Mouse (Mus musculus) heart, embryonic 13.5 days (tissue): ENCODE measurements around the gene Ptpn9. TPM values are rescaled to one million over a fixed set of nuclear protein-coding genes. Genes with fewer than 3 reads are reported as not detected.
"Not testable (repeated sequence)": the region's sequence is repeated elsewhere in the genome, so short reads cannot be mapped to it uniquely, and the experiment has no call there.

Source experiments
- ATAC-seq: fragments of 200-750 bp; cut with Nextera tagmentation; 2 replicates; pipeline ENCODE4 v1.8.0; 2017; ENCODE audit warnings: moderate TSS enrichment; ENCODE audit not compliant: insufficient number of reproducible peaks, low FRiP score, low TSS enrichment; ENCODE audit errors: extremely low read depth
- H3K27ac ChIP-seq: fragments of 300-500 bp; sonication (generic); replicated peaks from 2 replicates; pipeline ENCODE4 v1.5.1; 2015; ENCODE audit warnings: moderate library complexity, mild to moderate bottlenecking, inconsistent platforms
- H3K27me3 ChIP-seq: fragments of 300-500 bp; sonication (generic); replicated peaks from 2 replicates; pipeline ENCODE4 v1.6.1; 2015; ENCODE audit warnings: mild to moderate bottlenecking, inconsistent platforms
- H3K36me3 ChIP-seq: fragments of 300-500 bp; sonication (generic); 2 replicates; pipeline ENCODE4 v1.6.1; 2015; ENCODE audit warnings: mild to moderate bottlenecking, inconsistent platforms
- H3K4me1 ChIP-seq: fragments of 300-500 bp; sonication (generic); 2 replicates; pipeline ENCODE4 v1.6.1; 2015; ENCODE audit warnings: inconsistent platforms
- H3K4me2 ChIP-seq: fragments of 300-500 bp; sonication (generic); 2 replicates; pipeline ENCODE4 v1.6.1; 2015; ENCODE audit warnings: inconsistent platforms, mild to moderate bottlenecking, moderate library complexity
- H3K4me3 ChIP-seq: fragments of 300-500 bp; sonication (generic); 2 replicates; pipeline ENCODE4 v1.5.1; 2015; ENCODE audit warnings: moderate library complexity, mild to moderate bottlenecking, inconsistent platforms
- H3K9ac ChIP-seq: fragments of 300-500 bp; sonication (generic); 2 replicates; pipeline ENCODE4 v1.6.1; 2015; ENCODE audit warnings: inconsistent platforms, mild to moderate bottlenecking, moderate library complexity
- H3K9me3 ChIP-seq: fragments of 300-500 bp; sonication (generic); 2 replicates; pipeline ENCODE4 v1.6.1; 2016; ENCODE audit warnings: inconsistent platforms
- WGBS: fragments of 180-500 bp; shearing (Covaris S2); methylation state at CpG from one replicate; pipeline ENCODE4 v1.1.7; 2015; ENCODE audit warnings: mixed read lengths; 5-methylcytosine and 5-hydroxymethylcytosine counted together
- polyA plus RNA-seq: library from polyadenylated mRNA; unstranded; fragments of >200 nt; fragmentation: Nextera tagmentation; extraction: Ambion mirVana; gene quantifications from 2 replicates; pipeline ENCODE4 v1.2.1, GENCODE M21; 2015

The Ptpn9 gene
- polyA plus RNA-seq, 1 experiment from 2014 or later = 14.8 TPM

- Histone ChIP-seq H3K27ac (no peak overlapping the region), H3K4me3 (no peak overlapping the region), H3K36me3 (peaks cover 40% of the 10 kb centered on the region), H3K9me3 (no peaks in the 10 kb centered on the region), H3K4me1 (peaks cover 7% of the 10 kb centered on the region; the same call in 1 of the 2 replicates), H3K27me3 (no peaks in the 10 kb centered on the region), H3K4me2 (no peak overlapping the region), H3K9ac (no peak overlapping the region)
- WGBS = 68% methylated on average over 8 of the region's 8 CpGs
- no peak for ATAC-seq
Measured at GRCm38 (mm10) chr9:56973960-56974524, 20.7 kb upstream of the Ptpn9 start.

- H3K4me3 ChIP-seq = no peak overlapping the region
- no peaks in the 10 kb centered on the region for H3K9me3 ChIP-seq
- H3K27me3 ChIP-seq = no peaks in the 10 kb centered on the region
- no peak overlapping the region for H3K9ac ChIP-seq
- peaks cover 49% of the 10 kb centered on the region for H3K36me3 ChIP-seq
- no peak overlapping the region for H3K4me2 ChIP-seq
- H3K27ac ChIP-seq = no peak overlapping the region
- H3K4me1 ChIP-seq = peaks cover 7% of the 10 kb centered on the region; the same call in 1 of the 2 replicates
- 70% methylated on average over 3 of the region's 3 CpGs for WGBS
- no peak for ATAC-seq
Measured at GRCm38 (mm10) chr9:56975199-56975598, 19.5 kb upstream of the Ptpn9 start.

GRCm38 (mm10) chr9:56980186-56980585 is 14.5 kb upstream of the Ptpn9 start:
- no peaks in the 10 kb centered on the region for H3K9me3 ChIP-seq
- no peaks in the 10 kb centered on the region for H3K4me1 ChIP-seq
- H3K4me3 ChIP-seq = no peak overlapping the region
- peaks cover 54% of the 10 kb centered on the region for H3K36me3 ChIP-seq
- H3K9ac ChIP-seq = no peak overlapping the region
- H3K27me3 ChIP-seq = no peaks in the 10 kb centered on the region
- 84% methylated on average over 6 of the region's 6 CpGs for WGBS
- no peak for ATAC-seq
- H3K27ac ChIP-seq = no peak overlapping the region
- no peak overlapping the region for H3K4me2 ChIP-seq

- H3K4me2 ChIP-seq = no peak overlapping the region
- H3K27me3 ChIP-seq = no peaks in the 10 kb centered on the region
- no peak overlapping the region for H3K9ac ChIP-seq
- no peaks in the 10 kb centered on the region for H3K9me3 ChIP-seq
- 52% methylated on average over 1 of the region's 1 CpGs for WGBS
- ATAC-seq = no peak
- H3K27ac ChIP-seq = no peak overlapping the region
- no peaks in the 10 kb centered on the region for H3K4me1 ChIP-seq
- no peak overlapping the region for H3K4me3 ChIP-seq
- H3K36me3 ChIP-seq = peaks cover 54% of the 10 kb centered on the region
Measured at GRCm38 (mm10) chr9:56981502-56981901, 13.2 kb upstream of the Ptpn9 start.

- Histone ChIP-seq H3K27ac (peak overlapping the region; percentile 97), H3K9me3 (no peaks in the 10 kb centered on the region), H3K27me3 (no peaks in the 10 kb centered on the region), H3K4me1 (peaks cover 21% of the 10 kb centered on the region), H3K36me3 (0 out of 2 replicates have a peak, but pooled peaks cover 7% of the 10 kb centered on the region), H3K4me3 (peak overlapping the region; percentile 77), H3K4me2 (peak overlapping the region; percentile 74), H3K9ac (peak overlapping the region; percentile 97)
- WGBS = under 1% methylated on average over 80 of the region's 80 CpGs
- ATAC-seq = peak; percentile 48; the same call in 1 of the 2 replicates
Measured at GRCm38 (mm10) chr9:56995198-56996027, 690 bp downstream of the Ptpn9 start.

GRCm38 (mm10) chr9:56996028-56996346 is 1.3 kb downstream of the Ptpn9 start:
- ATAC-seq = no peak
- peak overlapping the region; percentile 74 for H3K4me2 ChIP-seq
- peaks cover 21% of the 10 kb centered on the region for H3K4me1 ChIP-seq
- 0 out of 2 replicates have a peak, but pooled peaks cover 7% of the 10 kb centered on the region for H3K36me3 ChIP-seq
- peak overlapping the region; percentile 97 for H3K9ac ChIP-seq
- peak overlapping the region; percentile 97 for H3K27ac ChIP-seq
- H3K27me3 ChIP-seq = no peaks in the 10 kb centered on the region
- WGBS = 0% methylated on average over 5 of the region's 5 CpGs
- H3K4me3 ChIP-seq = peak overlapping the region; percentile 77
- H3K9me3 ChIP-seq = no peaks in the 10 kb centered on the region

GRCm38 (mm10) chr9:56997206-56997605 is 2.5 kb downstream of the Ptpn9 start:
- not testable (repeated sequence) for H3K4me3 ChIP-seq, H3K27ac ChIP-seq, H3K27me3 ChIP-seq, H3K36me3 ChIP-seq, H3K9me3 ChIP-seq, H3K9ac ChIP-seq, ATAC-seq
- Histone ChIP-seq H3K4me2 (0 out of 2 replicates have a peak overlapping the region, but pooled peaks have one; percentile 74), H3K4me1 (peaks cover 21% of the 10 kb centered on the region)
- WGBS = 70% methylated on average over 1 of the region's 1 CpGs

GRCm38 (mm10) chr9:57003011-57003410 is 8.3 kb downstream of the Ptpn9 start:
- ATAC-seq = no peak
- Histone ChIP-seq H3K9ac (no peak overlapping the region), H3K36me3 (peaks cover 27% of the 10 kb centered on the region), H3K4me1 (peaks cover 14% of the 10 kb centered on the region; the same call in 1 of the 2 replicates), H3K9me3 (no peaks in the 10 kb centered on the region), H3K27ac (0 out of 2 replicates have a peak overlapping the region, but pooled peaks have one; percentile 15), H3K27me3 (no peaks in the 10 kb centered on the region), H3K4me3 (no peak overlapping the region), H3K4me2 (no peak overlapping the region)
- WGBS = 61% methylated on average over 4 of the region's 4 CpGs

- Histone ChIP-seq H3K27ac (no peak overlapping the region), H3K4me2 (no peak overlapping the region), H3K9ac (no peak overlapping the region), H3K9me3 (peaks cover 10% of the 10 kb centered on the region), H3K36me3 (peaks cover 34% of the 10 kb centered on the region), H3K4me3 (no peak overlapping the region), H3K27me3 (no peaks in the 10 kb centered on the region), H3K4me1 (peaks cover 5% of the 10 kb centered on the region)
- ATAC-seq = no peak
- WGBS = 67% methylated on average over 1 of the region's 1 CpGs
Measured at GRCm38 (mm10) chr9:57012393-57012792, 17.7 kb downstream of the Ptpn9 start.

- Histone ChIP-seq H3K9me3 (peaks cover 10% of the 10 kb centered on the region), H3K4me3 (no peak overlapping the region), H3K36me3 (peaks cover 29% of the 10 kb centered on the region), H3K4me2 (no peak overlapping the region), H3K4me1 (peaks cover 5% of the 10 kb centered on the region), H3K27ac (no peak overlapping the region), H3K27me3 (no peaks in the 10 kb centered on the region), H3K9ac (no peak overlapping the region)
- no peak for ATAC-seq
- 89% methylated on average over 4 of the region's 4 CpGs for WGBS
Measured at GRCm38 (mm10) chr9:57012895-57013294, 18.2 kb downstream of the Ptpn9 start.

- Histone ChIP-seq H3K4me2 (no peak overlapping the region), H3K27ac (no peak overlapping the region), H3K27me3 (no peaks in the 10 kb centered on the region), H3K4me3 (no peak overlapping the region), H3K4me1 (peaks cover 5% of the 10 kb centered on the region), H3K9ac (no peak overlapping the region), H3K36me3 (peaks cover 26% of the 10 kb centered on the region), H3K9me3 (peaks cover 10% of the 10 kb centered on the region)
- 82% methylated on average over 1 of the region's 1 CpGs for WGBS
- ATAC-seq = no peak
Measured at GRCm38 (mm10) chr9:57013756-57014155, 19.0 kb downstream of the Ptpn9 start.
